Mouse (Mus musculus): ENCODE measurements at regions not wholly inside any gene's neighbourhood (a gene's known extent, or its start where the extent isn't known, plus 50 kb on each side); places are given as distances from the start of the nearest gene placed in this dataset.

- no peak for TF ChIP-seq POLR2A (IDR thresholded peaks at IDR 0.05; ENCODE audit: control insufficient read depth in 1 of 2, insufficient read depth in 1 of 2, low read depth in 1 of 2, low read length in 2 of 2, poor library complexity in 1 of 2)
- TF ChIP-seq GATA1 (IDR thresholded peaks at IDR 0.05; ENCODE audit: low read depth, low read length) = no peak
- TF ChIP-seq MAX (IDR thresholded peaks at IDR 0.05; ENCODE audit: low read length) = no peak
These were observed 592.0 kb downstream of the Gm11232 start for GRCm38 (mm10) chr4:71165802-71166201.

Measured in MEL (cell line).